Mouse (Mus musculus) retina, postnatal 7 days (tissue): ENCODE data around the gene Pfdn6.
"Not testable (repeated sequence)": the region's sequence is repeated elsewhere in the genome, so short reads cannot be mapped to it uniquely, and the experiment has no call there.

Experiments used
- DNase-seq: peaks from one replicate; pipeline ENCODE4 v3.0.0-alpha.2; 2012; ENCODE audit warnings: low read depth, low spot score

Pfdn6 gene

GRCm38 (mm10) chr17:33915671-33916250 is 24.4 kb downstream of the Pfdn6 start, which contains the start of the genes Tapbp and Zbtb22:
TSS of gene Tapbp (plus strand) at chr17:33915899.
TSS of gene Zbtb22 (plus strand) at chr17:33915904.
- peak; percentile 98 for DNase-seq

GRCm38 (mm10) chr17:33914969-33915391 is 25.2 kb downstream of the Pfdn6 start:
- no peak for DNase-seq

DNA sequence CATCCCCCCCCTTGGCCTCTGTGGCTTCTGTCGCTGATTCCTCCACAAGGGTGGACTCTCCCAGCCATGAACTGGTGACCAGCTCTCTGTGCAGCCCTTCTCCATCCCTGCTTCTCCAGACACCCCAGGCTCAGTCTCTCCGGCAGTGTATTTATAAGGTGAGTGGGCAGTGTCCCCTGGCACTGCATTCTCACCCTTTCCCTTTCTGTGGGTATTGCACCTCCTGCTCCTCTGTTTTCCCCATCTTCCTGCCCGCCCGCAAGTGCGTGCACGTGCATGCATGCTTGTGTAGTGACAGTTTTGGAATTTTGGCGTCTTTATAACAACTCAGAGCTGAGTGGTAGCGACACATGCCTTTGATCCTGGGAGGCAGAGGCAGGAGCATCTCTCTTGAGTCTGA is 26.2 kb downstream of the Pfdn6 start:
- no peak for DNase-seq

- no peak for DNase-seq
Measured at GRCm38 (mm10) chr17:33913264-33913663, 26.9 kb downstream of the Pfdn6 start.

- DNase-seq = no peak
Measured at GRCm38 (mm10) chr17:33911813-33912414, 28.2 kb downstream of the Pfdn6 start.

- DNase-seq = no peak
Measured at GRCm38 (mm10) chr17:33911052-33911812, 28.9 kb downstream of the Pfdn6 start.

GRCm38 (mm10) chr17:33910346-33911051 is 29.6 kb downstream of the Pfdn6 start:
- DNase-seq = no peak

DNA sequence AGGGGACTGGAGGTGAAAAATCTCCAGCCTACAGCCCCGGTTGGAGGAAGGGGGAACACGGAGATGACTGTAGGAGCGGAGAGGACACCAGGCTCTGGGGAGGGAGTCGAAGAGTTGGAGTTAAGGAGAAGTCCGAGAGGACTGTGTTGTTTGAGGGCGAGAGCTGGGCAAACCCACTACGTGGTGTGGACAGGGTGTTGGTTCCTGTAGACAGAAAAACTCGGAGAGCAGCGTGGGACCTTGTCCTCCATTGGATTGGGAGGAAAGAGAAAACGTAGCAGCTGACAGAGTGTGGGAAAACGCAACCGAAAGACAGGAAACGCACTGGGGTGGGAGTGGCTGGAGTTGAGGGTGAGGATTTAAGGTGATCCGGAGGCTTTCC is 30.3 kb downstream of the Pfdn6 start:
- no peak for DNase-seq

DNA sequence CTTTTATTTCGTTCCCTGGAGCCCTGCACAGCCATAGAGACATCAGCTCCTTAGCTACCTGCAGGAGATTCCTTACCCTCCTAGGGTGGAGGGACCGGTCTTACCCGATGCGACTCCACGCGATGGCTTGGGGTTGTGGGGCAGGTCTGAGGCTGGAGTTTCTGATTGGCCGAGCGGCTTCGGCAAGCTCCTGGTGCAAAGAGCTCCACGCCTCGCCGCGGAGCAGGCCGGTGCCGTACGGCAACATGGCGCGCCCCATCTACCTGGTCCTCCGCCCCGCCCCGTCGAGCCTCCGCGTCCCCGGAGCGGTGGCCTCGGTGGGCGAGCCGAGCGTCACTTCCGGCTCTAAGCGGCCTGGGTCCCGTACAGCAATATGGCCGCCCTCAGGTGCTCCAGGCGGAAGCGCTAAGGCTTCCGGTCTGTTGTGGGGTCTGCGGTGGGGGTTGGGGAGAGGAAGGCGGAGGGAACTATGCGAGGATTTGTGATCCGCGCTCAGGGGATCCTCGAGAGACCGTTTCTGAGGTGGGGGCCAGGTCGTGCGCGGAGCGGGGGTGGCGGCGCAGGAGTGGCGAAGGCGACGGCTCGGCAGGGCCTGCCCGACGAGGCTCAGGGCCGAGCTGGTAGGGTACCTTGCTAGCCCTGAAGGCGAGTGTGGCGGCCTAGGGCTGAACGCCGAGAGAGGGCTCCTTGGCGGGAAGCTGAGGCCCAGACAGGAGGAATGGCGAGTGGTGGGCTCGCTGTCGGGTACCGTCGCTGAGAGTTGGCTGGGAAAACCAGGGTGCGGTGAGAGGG is 30.9 kb downstream of the Pfdn6 start, which contains the start of gene Daxx:
Gene Daxx (plus strand): TSS at position 338 of the 792 bp plus-strand sequence.
- peak; percentile 96 for DNase-seq

DNA sequence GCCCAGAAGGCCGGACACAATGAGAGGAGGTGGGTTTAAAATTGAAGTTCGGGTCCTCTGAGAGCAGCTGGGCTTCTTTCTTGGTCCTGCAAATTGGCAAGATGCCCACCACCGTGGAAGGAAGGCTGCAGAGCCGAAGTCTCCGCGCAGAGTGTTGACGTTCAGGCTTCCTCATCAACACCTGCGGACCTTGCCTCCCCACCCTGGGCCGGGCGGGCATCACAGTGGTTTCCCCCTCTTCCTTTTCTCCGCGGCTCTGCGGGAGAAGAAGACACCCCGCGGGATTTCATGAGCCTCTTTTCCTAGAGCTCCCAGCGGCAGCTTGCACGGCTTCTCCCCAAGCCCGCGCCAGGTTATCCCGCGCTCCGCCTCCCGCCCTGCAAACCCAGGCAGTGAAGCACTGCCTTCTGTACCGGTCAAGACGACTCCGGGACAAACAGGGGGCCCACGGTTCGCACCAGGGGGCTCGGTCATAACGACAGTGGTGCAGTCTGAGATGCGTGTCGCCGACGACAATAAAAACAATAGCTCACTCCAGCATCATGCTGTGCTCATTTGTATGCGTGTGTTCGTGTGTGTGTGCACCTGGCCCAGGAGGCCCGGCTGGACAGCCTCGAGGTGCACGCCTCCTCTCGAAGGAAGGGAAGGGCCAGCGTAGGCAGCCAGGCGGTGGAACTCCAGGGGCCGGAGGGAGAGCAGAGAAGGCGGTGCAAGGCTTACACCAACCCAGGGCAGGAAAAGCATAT is 31.6 kb downstream of the Pfdn6 start:
- no peak for DNase-seq

DNA sequence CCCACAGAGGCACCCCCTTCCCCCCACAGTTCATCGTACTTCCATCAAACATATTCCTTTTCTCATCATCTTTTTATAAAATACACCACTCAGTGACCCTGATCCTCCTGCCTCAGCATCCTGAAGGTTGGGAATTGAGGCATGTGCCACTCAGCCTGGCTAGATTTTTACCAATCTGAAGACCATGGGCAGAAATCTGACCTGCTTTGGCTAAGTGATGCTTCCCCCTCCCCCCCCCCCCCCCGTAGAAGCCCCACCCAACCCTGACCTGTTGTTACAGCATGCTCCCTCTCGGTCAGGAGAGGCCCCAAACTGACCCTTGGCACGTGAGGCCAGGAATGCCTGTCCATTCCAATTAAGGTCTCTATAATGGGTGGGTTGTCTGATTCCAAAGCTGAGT is 35.3 kb downstream of the Pfdn6 start, which contains the start of gene Platr17:
Gene Platr17 (plus strand): TSS at position 301 of the 400 bp plus-strand sequence.
- DNase-seq = not testable (repeated sequence)

GRCm38 (mm10) chr17:33903911-33904651 is 36.1 kb downstream of the Pfdn6 start:
- DNase-seq = not testable (repeated sequence)

DNA sequence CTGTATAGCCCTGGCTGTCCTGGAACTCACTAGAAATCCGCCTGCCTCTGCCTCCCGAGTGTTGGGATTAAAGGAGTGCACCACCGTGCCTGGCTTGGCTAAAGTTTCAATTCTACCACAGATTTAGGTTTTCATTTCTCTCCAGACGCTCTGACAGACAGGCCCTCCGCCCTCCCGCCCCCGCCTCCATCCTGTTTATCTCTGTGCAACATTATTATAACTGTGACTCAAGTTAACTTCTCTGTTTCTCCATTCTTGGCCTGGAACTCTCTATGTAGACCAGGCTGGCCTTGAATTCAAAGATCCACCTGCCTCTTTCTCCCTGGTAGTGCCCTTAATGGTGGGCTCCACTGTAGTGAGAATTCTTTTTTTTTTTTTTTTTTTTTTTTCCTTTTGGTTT is 37.7 kb downstream of the Pfdn6 start:
- no peak for DNase-seq

GRCm38 (mm10) chr17:33902079-33902478 is 38.1 kb downstream of the Pfdn6 start:
- DNase-seq = no peak

GRCm38 (mm10) chr17:33901653-33902052 is 38.5 kb downstream of the Pfdn6 start:
- DNase-seq = no peak

GRCm38 (mm10) chr17:33900989-33901314 is 39.2 kb downstream of the Pfdn6 start:
- DNase-seq = no peak

DNA sequence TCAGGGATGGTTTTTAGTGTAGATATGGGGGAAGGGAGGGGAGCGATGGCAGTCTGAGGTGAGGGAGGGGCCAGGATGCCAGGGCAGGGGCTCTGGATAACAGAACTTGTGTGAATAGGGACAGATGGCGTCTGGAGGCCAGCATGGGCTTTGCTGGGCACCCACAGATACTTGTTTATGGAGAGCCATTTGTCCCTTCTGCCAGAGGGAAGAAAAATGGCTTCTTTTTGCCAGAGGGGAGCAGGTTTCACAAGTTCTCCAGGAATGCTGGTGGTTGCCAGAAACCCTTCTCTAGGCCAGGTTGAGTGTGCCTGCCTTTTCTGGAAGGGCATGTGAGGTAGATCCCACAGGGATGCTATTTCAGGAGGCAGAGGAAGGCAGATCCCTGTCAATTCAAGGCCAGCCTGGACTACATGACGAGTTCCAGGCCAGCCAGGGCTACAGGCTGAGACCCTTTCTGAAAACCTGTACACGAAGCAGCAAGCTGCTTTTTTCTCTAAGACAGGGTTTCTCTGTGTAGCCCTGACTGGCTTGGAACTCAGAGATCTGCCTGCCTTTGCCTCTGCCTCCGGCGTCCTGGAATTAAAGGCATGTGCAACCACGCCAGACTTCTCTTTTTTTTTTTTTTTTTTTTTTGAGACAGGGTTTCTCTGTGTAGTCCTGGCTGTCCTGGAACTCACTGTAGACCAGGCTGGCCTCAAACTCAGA is 39.7 kb downstream of the Pfdn6 start:
- DNase-seq = no peak

GRCm38 (mm10) chr17:33899642-33900041 is 40.5 kb downstream of the Pfdn6 start:
- DNase-seq = no peak

DNA sequence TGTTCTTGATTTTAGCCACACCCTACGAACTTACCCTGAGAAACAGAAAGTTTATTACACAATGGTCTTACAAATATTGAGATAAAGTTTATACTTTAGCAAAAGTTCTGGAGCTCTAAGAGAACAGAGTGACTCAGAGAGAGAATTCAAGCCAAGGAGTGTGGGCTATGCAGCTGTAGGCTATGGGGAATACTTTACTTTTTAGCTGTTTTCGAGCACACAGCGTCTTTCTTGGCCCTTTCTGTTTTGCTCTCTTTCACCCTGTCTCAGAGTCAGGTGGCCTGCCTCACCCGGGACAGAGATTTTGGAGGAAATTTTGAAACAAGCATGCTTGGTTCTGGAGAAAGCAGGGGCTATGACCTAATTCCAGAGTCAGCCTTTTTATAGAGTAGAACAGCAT is 42.0 kb downstream of the Pfdn6 start:
- DNase-seq = not testable (repeated sequence)
